Mouse (Mus musculus) hindbrain, embryonic 13.5 days (tissue): ENCODE data around the gene Dhcr24. TPM values are rescaled to one million over a fixed set of nuclear protein-coding genes. Genes with fewer than 3 reads are reported as not detected.
A peak's percentile ranks its signal among the peaks of the same experiment; 100 is the strongest.

Experiments used
- ATAC-seq: fragments of 200-750 bp; cut with Nextera tagmentation; 2 replicates; pipeline ENCODE4 v1.8.0; 2017; ENCODE audit warnings: moderate TSS enrichment; ENCODE audit not compliant: low FRiP score
- H3K27ac ChIP-seq: fragments of 300-500 bp; sonication (generic); 2 replicates; pipeline ENCODE4 v1.5.1; 2015; ENCODE audit warnings: inconsistent platforms, mild to moderate bottlenecking, moderate library complexity
- H3K27me3 ChIP-seq: fragments of 300-500 bp; sonication (generic); 2 replicates; pipeline ENCODE4 v1.6.1; 2015; ENCODE audit warnings: mild to moderate bottlenecking, inconsistent platforms
- H3K36me3 ChIP-seq: fragments of 300-500 bp; sonication (generic); 2 replicates; pipeline ENCODE4 v1.6.1; 2015; ENCODE audit warnings: mild to moderate bottlenecking, inconsistent platforms
- H3K4me1 ChIP-seq: fragments of 300-500 bp; sonication (generic); replicated peaks from 2 replicates; pipeline ENCODE4 v1.6.1; 2015; ENCODE audit warnings: inconsistent platforms
- H3K4me2 ChIP-seq: fragments of 300-500 bp; sonication (generic); 2 replicates; pipeline ENCODE4 v1.6.1; 2015; ENCODE audit warnings: inconsistent platforms, mild to moderate bottlenecking, moderate library complexity
- H3K4me3 ChIP-seq: fragments of 300-500 bp; sonication (generic); 2 replicates; pipeline ENCODE4 v1.5.1; 2015; ENCODE audit warnings: mild to moderate bottlenecking, inconsistent platforms
- H3K9ac ChIP-seq: fragments of 300-500 bp; sonication (generic); 2 replicates; pipeline ENCODE4 v1.6.1; 2015; ENCODE audit warnings: mild to moderate bottlenecking, inconsistent platforms
- H3K9me3 ChIP-seq: fragments of 300-500 bp; sonication (generic); 2 replicates; pipeline ENCODE4 v1.6.1; 2016; ENCODE audit warnings: inconsistent platforms
- WGBS: fragments of 180-500 bp; shearing (Covaris S2); methylation state at CpG from one replicate; pipeline ENCODE4 v1.1.7; 2015; 5-methylcytosine and 5-hydroxymethylcytosine counted together
- polyA plus RNA-seq: library from polyadenylated mRNA; unstranded; fragments of >200 nt; fragmentation: Nextera tagmentation; extraction: Ambion mirVana; gene quantifications from 2 replicates; pipeline ENCODE4 v1.2.1, GENCODE M21; 2015

Dhcr24 gene
- polyA plus RNA-seq, 1 experiment from 2014 or later: 6.5 TPM

DNA sequence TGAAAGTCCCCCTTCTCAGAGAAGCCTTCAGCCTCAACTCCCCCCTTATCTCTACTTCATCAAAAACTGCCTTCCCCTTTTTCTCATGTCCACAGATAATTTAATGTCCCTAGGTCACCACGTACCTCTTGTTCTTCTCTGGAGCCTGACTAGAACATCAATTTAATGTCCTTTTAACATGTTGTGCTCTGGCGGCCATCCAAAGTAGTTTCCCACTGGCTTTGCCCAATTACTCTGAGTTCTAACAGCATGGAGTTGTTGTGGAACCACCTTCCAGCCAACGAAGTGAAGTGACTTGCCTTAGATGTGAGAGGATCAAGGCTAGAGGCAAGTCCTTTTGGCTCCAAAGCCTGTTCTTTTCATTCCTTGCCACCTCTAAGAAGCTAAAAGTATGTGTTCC is 19.3 kb upstream of the Dhcr24 start:
- Histone ChIP-seq H3K4me2 (no peak overlapping the region), H3K9me3 (no peaks in the 10 kb centered on the region), H3K27me3 (no peaks in the 10 kb centered on the region), H3K36me3 (no peaks in the 10 kb centered on the region), H3K9ac (no peak overlapping the region), H3K4me1 (peaks cover 6% of the 10 kb centered on the region), H3K27ac (no peak overlapping the region), H3K4me3 (no peak overlapping the region)
- WGBS: 78% methylated on average over 3 of the region's 3 CpGs
- ATAC-seq: no peak

DNA sequence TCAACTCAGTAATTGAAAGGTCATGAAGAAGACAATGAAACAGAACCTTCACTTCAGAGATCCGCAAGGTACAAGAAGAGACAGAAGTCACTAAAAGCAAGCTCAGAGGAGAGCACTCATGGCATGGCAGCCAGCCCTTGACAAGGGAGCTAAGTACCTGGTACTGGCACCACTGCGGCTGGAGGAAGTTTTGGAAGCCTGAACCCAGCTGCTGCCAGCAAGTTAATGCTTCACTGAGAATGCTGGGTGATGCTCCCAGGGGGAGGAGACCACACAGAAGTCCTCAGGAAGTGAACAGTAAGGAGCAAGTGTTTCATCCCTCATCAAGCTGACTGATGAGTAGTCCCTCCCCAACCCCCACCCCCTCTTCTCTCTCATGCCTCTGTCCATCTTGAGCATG is 18.6 kb upstream of the Dhcr24 start:
- Histone ChIP-seq H3K9ac (no peak overlapping the region), H3K27me3 (no peaks in the 10 kb centered on the region), H3K4me2 (no peak overlapping the region), H3K36me3 (no peaks in the 10 kb centered on the region), H3K9me3 (no peaks in the 10 kb centered on the region), H3K4me3 (no peak overlapping the region), H3K4me1 (peaks cover 6% of the 10 kb centered on the region), H3K27ac (no peak overlapping the region)
- 87% methylated on average over 2 of the region's 2 CpGs for WGBS
- ATAC-seq: no peak

DNA sequence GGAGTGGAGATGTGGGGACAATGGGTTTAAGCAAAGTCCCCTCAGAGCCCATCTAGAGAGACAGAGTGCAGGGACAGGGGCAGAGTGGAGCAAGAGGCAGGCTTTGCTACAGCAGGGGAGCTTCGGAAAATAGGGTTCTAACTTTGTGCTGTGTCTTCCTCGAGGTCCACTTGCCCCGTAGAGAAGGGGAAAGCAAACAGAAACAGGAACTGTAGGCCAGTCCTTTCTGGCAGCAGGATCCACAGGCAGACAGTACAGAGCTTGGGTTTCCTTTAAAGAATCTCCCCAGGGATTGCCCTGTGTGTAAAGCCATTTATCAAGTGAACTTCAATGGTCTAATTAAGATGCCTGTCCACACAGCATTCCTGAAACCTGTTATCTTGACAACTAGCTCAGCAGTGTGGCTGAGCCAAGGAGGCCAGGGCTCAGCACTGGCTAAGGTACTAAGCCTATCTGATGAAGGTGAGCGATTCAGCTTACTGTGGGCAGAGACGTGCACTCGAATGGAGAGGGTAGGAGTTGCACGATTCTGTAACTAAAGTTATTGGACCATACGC is 14.9 kb upstream of the Dhcr24 start:
- 61% methylated on average over 8 of the region's 8 CpGs for WGBS
- H3K4me3 ChIP-seq: no peak overlapping the region
- no peak overlapping the region for H3K4me2 ChIP-seq
- H3K9ac ChIP-seq: no peak overlapping the region
- ATAC-seq: no peak
- no peaks in the 10 kb centered on the region for H3K9me3 ChIP-seq
- peaks cover 6% of the 10 kb centered on the region for H3K4me1 ChIP-seq
- no peaks in the 10 kb centered on the region for H3K36me3 ChIP-seq
- no peaks in the 10 kb centered on the region for H3K27me3 ChIP-seq
- no peak overlapping the region for H3K27ac ChIP-seq

DNA sequence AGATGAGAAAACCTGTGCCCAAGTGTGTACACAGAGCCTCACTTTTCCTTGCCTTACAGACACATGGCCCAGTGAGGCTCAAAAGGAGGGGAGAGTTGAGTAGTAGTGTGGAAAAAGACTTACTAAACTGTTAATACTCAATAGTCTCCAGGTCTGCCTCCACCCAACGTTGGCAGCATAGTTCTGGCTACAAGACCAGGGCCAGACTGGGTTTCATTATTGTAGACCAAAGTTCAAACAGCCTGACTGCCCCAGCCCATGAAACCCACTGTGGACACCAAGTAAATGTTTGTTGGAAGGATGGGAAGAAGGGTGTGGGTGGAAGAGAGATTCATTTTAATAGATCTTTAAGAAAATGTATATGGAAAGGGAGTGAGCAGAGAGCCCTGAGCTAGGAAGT is 13.9 kb upstream of the Dhcr24 start:
- H3K9me3 ChIP-seq: no peaks in the 10 kb centered on the region
- no peaks in the 10 kb centered on the region for H3K36me3 ChIP-seq
- H3K27ac ChIP-seq: no peak overlapping the region
- H3K4me3 ChIP-seq: no peak overlapping the region
- H3K27me3 ChIP-seq: no peaks in the 10 kb centered on the region
- ATAC-seq: no peak
- 83% methylated on average over 1 of the region's 1 CpGs for WGBS
- H3K4me1 ChIP-seq: peaks cover 6% of the 10 kb centered on the region
- no peak overlapping the region for H3K9ac ChIP-seq
- no peak overlapping the region for H3K4me2 ChIP-seq

DNA sequence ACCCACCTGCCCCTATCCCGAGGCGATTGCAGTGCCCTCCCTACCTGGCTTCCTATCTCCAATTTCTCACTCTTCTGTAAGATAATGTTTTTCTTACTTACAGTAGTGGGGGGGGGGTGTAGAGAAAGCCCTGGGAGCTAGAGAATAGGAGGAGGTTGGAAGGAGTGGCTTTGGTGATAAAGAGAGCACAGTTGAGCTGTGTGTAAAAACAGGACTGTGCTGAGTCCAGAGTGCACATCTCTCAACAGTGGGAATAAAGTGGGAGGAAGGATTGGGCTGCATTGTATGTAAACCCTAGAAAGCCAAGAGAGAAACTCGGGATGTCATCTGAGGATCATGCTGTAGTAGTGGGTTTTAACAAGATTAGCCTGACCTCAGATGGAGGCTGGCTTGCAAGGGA is 12.7 kb upstream of the Dhcr24 start:
- H3K4me1 ChIP-seq: peaks cover 6% of the 10 kb centered on the region
- WGBS: 83% methylated on average over 3 of the region's 3 CpGs
- ATAC-seq: no peak
- no peak overlapping the region for H3K9ac ChIP-seq
- H3K9me3 ChIP-seq: no peaks in the 10 kb centered on the region
- no peaks in the 10 kb centered on the region for H3K36me3 ChIP-seq
- no peak overlapping the region for H3K27ac ChIP-seq
- H3K4me2 ChIP-seq: no peak overlapping the region
- no peaks in the 10 kb centered on the region for H3K27me3 ChIP-seq
- H3K4me3 ChIP-seq: no peak overlapping the region

DNA sequence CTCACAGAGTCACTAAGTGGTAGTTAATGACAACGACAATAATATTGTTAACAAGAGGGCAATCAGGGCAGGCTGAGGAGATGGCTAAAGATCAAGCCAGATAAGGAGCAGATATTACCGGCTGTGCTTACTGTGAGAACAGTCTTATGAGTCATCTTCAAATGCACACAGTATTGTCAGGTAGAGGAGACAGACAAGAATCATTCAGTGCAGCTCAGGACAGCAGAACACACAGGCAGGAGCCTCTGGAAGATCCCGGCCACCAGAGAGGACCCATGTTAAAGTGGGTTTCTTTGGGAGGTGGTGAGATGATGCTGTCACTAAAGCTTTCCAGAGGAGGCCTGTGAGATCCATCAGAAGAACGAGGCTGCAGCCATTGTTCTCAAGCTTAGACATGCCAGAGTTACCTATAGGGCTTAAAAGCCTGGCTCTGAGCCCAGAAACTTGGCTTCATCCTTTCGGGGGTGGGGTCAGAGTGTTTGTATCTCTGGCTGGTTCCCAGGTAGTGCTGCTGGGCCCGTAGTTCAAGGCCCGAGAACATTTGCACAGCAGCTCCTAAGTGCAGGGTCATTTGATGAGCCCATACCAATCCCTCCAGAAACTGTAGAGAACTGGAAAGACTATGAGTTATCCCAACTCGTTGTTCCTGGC is 10.2 kb upstream of the Dhcr24 start:
- peaks cover 5% of the 10 kb centered on the region for H3K4me1 ChIP-seq
- H3K27me3 ChIP-seq: no peaks in the 10 kb centered on the region
- H3K4me3 ChIP-seq: no peak overlapping the region
- H3K4me2 ChIP-seq: no peak overlapping the region
- no peak overlapping the region for H3K27ac ChIP-seq
- ATAC-seq: no peak
- no peak overlapping the region for H3K9ac ChIP-seq
- H3K9me3 ChIP-seq: no peaks in the 10 kb centered on the region
- WGBS: 83% methylated on average over 8 of the region's 8 CpGs
- no peaks in the 10 kb centered on the region for H3K36me3 ChIP-seq

DNA sequence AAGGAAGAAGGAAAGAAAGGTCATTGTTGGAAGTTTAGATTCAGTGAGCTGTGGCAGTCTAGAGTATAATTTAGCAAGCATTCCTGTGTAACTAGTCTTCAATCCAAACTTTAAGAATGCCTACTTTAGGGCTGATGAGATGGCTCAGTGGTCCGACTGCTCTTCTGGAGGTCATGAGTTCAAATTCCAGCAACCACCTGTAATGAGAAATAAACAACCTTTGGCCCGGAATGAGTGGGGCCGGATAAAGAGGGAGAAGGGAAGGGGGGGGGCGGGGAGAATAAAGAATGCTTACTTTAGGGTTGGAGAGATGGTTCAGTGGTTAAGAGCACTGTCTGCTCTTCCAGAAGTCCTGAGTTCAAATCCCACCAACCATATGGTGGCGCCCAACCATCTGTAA is 3.6 kb upstream of the Dhcr24 start:
- 88% methylated on average over 5 of the region's 5 CpGs for WGBS
- Histone ChIP-seq H3K27me3 (no peaks in the 10 kb centered on the region), H3K9ac (no peak overlapping the region), H3K4me1 (peaks cover 15% of the 10 kb centered on the region), H3K27ac (no peak overlapping the region), H3K4me3 (no peak overlapping the region), H3K36me3 (no peaks in the 10 kb centered on the region), H3K9me3 (no peaks in the 10 kb centered on the region), H3K4me2 (no peak overlapping the region)
- no peak for ATAC-seq

DNA sequence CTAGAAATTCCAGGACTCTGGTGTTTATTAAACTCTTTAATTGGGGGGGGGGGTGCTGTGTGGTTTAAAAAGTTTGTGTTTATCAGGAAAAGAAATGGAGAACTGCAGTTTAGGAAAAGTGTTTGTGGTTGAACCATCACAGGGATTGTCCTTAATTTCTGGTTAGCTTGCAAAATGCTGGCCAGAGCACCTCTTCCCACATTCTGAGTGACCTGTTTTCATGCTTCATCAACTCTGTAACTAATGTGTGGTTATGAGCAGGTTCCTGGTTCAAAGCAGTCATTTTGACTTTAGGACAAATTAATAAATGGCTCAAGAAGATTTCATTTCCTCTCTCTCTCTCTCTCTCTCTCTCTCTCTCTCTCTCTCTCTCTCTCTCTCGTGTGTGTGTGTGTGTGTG is 2.9 kb upstream of the Dhcr24 start:
- Histone ChIP-seq H3K9me3 (no peaks in the 10 kb centered on the region), H3K4me3 (no peak overlapping the region), H3K36me3 (no peaks in the 10 kb centered on the region), H3K9ac (no peak overlapping the region), H3K4me1 (peaks cover 22% of the 10 kb centered on the region), H3K27ac (no peak overlapping the region), H3K27me3 (no peaks in the 10 kb centered on the region), H3K4me2 (no peak overlapping the region)
- ATAC-seq: no peak
- no CpG with 5 or more reads among the region's 1 CpGs for WGBS

DNA sequence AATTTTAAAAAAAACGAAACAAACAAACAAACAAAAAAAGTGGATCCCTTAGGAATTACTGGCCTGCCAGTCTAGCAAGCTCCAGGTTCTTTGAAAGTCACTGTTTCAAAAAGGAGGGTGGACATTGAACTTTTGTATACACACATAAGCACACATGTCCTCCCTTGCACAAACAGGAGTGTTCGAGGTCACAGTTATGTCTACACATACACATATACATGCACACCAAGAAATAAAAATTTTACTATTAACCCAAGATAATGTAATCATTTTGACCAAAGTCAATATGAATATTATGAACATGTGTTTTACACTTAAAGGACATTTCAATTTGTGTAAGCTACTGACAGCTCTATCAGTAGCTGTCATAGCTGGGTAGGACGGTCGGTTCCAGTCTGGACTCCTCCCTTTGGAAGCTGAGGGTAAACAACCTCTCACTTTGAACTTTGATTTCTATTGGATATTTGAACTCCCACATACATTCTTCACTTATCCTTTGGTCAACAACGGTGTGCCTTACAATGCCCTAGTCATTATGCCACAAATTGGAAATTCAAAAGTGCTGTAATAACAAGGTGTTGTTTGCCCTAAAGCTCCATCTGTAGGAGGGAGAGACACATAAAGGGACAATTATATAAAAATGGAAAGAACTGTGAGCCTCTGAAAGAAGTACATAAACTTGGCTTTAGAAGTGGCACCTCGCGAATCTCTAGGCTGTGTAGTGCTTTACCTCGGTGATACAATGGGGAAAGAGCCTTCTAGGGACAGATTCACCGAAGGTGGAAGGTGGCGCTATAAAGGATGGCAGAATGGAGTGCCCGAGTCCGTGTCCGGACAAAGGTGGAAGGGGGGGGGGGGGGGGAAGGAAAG is 1.3 kb upstream of the Dhcr24 start:
- WGBS: 29% methylated on average over 13 of the region's 13 CpGs
- peaks cover 38% of the 10 kb centered on the region for H3K4me1 ChIP-seq
- H3K4me2 ChIP-seq: peak overlapping the region; percentile 97
- H3K36me3 ChIP-seq: peaks cover 8% of the 10 kb centered on the region
- H3K27me3 ChIP-seq: no peaks in the 10 kb centered on the region
- no peak overlapping the region; the same call in 1 of the 2 replicates for H3K9ac ChIP-seq
- ATAC-seq: no peak
- H3K27ac ChIP-seq: peak overlapping the region; percentile 92; the same call in 1 of the 2 replicates
- H3K9me3 ChIP-seq: no peaks in the 10 kb centered on the region
- H3K4me3 ChIP-seq: peak overlapping the region; percentile 89

DNA sequence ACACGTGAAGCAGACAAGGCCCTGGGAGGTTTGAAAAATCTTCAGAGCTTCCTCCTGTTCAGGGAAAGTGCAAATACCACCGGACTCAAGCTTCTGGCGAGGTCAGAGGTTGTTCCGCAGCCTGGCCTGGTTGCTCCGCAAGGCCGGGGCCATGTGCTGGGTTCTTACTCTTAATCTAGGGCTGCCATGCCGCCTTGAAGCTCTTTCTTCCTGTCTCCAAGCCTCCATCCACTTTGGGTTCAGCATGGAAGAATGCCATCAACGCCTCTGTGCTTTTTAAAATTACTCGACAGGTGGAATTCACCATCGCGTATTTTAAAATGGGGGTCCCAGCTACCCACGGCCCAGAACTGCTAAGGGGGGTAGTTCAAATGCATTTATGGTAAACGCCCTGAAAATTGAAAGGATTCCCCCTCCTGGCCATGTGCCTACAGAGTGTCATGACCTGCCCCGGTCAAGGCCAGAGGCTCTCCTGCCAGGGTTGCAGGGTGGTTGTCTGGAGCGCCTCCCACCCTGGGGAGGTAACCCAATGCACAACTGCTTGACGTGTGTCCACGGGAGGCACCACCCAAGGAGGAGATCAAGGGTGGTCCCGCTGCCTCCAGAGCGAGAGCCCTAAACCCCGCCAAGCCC is 509 bp upstream of the Dhcr24 start:
- Histone ChIP-seq H3K4me3 (peak overlapping the region; percentile 89), H3K27ac (peak overlapping the region; percentile 92), H3K27me3 (no peaks in the 10 kb centered on the region), H3K9me3 (no peaks in the 10 kb centered on the region), H3K4me2 (peak overlapping the region; percentile 97), H3K4me1 (peaks cover 41% of the 10 kb centered on the region), H3K36me3 (peaks cover 15% of the 10 kb centered on the region), H3K9ac (peak overlapping the region; percentile 73)
- ATAC-seq: no peak; the same call in 1 of the 2 replicates
- WGBS: 1% methylated on average over 19 of the region's 20 CpGs

DNA sequence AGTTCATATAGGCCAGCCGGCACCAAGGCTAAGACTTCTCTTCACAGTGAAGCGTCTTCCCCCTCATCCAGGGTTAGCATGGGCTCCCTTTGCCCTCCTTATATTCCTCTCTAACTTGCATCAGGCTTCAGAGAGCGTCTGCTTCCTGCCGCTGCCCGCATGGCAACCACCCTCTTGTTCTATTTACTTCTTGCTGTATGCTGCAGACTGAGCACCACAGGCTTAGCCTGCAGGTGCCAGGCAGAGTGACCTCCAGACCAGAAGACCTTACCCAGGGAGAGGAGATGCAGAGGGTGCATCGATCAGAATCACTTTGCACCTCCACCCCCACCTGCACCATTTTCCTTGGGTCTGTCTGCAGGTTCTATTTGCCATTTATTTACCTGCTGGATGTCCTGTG is 1.2 kb downstream of the Dhcr24 start:
- Histone ChIP-seq H3K27ac (no peak overlapping the region), H3K9me3 (no peaks in the 10 kb centered on the region), H3K4me3 (peak overlapping the region; percentile 89), H3K36me3 (peaks cover 30% of the 10 kb centered on the region), H3K4me2 (peak overlapping the region; percentile 97), H3K9ac (peak overlapping the region; percentile 89), H3K27me3 (no peaks in the 10 kb centered on the region), H3K4me1 (peaks cover 41% of the 10 kb centered on the region)
- 12% methylated on average over 6 of the region's 6 CpGs for WGBS
- no peak for ATAC-seq
